Mouse (Mus musculus) olfactory bulb, adult 2 months (tissue): ENCODE measurements around the gene Nxpe3.

Experiments used
- CTCF ChIP-seq: fragments of 200-500 bp; IDR thresholded peaks from 2 replicates; pipeline ENCODE4 v1.5.1; 2012; ENCODE audit warnings: low read depth, mild to moderate bottlenecking, low read length, moderate library complexity; ENCODE audit not compliant: insufficient read depth
- POLR2A ChIP-seq: fragments of 200-500 bp; IDR thresholded peaks from 2 replicates; pipeline ENCODE4 v1.6.1; 2012; ENCODE audit warnings: mild to moderate bottlenecking, low read depth, low read length, moderate library complexity; ENCODE audit not compliant: insufficient read depth

GRCm38 (mm10) chr16:55940781-55941180 lies 45.7 kb upstream of the Nxpe3 start:
- TF ChIP-seq CTCF (no peak), POLR2A (no peak)
